Mouse (Mus musculus): ENCODE results near the gene Stx1a. TPM values are rescaled to one million over a fixed set of nuclear protein-coding genes. Genes with fewer than 3 reads are reported as not detected.

Gene Stx1a
- total RNA-seq, 2 experiments from 2014 or later, result 157 to 160 TPM

DNA sequence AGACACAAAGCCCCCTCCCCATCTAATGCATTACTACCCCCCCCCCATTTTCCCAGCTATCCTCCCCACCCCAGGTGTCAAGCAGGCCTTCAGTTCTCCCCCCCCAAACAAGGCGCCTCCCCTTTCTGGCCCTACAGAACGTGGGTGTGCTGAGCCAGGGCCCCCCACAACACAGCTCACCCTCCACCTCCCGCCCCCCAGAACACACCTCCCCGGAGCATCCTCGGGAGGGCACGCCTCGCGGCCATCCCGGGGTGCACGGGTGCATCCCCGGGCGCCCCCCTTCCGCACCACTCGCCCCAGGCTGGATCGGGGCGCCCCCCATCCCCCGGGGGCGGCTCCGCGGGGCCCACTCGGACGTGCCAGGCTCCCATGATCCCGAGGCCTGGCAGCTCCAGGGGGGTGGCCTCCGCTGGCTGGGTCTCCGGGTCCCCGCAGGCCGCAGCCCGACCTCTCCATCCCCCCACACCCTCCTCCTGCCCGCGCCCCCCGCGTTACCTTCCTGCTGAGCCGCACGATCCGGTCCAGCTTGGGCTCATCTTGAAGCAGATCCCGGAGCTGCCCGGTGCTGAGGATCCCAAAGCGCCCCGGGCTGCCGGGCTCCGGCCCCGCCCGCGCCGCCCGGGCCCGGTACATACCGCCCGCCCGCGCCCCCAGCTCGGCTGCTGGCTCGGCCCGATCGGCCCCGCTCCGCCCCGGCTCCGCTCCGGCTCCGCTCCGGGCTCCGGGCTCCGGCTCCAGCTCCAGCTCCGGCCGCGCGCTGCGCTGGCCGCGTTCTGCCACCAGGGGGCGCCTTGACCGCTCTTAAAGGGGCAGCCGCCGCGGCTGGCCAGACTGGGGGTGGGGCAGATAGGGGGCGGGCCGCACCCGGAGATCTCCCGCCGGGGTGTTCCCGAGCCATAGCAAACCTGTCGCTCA is 54.5 kb downstream of the Stx1a start, which contains the start of gene Vps37d:
Gene Vps37d, minus strand, starts transcription at position 703 of the 918 bp plus-strand sequence.
- DNase-seq (ENCODE audit: low spot score in 2 of 2), result peak; percentile 93 to 94

DNA sequence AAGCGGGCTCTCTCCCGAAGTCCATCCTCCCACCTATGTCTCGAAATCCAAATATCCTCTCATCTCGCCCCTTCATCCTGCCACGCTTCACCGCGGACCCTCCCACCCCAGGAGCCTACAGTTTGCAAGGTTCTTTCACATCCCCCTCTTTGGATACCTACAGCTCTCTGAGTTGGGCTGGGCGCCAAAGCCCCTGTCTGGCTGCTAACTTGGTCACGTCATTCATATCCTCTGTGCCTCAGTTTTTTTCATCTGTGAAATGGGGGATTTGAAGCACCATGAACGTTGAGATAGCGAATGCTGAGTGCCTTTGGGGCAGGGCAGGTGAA is 55.2 kb downstream of the Stx1a start:
- no peak for DNase-seq (ENCODE audit: low spot score in 2 of 2)

DNA sequence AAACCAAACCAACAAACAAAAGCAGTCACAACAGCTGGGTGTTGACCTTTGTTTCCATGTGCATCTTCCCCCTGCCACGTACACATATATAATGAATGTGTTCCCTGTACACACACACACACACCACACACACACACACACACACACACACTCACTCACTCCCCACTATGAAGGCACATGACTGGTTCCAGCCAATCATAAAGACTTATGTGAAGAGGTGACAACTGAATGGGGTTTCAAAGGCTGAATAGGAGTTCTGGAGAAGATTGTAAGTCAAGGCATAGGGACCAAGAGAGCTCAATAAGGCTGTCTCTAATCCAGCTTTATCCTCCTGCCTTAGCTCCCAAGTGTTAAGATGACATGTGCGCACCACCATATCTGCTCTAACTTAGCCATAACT is 56.3 kb downstream of the Stx1a start:
- no peak for DNase-seq (ENCODE audit: low spot score in 2 of 2)

DNA sequence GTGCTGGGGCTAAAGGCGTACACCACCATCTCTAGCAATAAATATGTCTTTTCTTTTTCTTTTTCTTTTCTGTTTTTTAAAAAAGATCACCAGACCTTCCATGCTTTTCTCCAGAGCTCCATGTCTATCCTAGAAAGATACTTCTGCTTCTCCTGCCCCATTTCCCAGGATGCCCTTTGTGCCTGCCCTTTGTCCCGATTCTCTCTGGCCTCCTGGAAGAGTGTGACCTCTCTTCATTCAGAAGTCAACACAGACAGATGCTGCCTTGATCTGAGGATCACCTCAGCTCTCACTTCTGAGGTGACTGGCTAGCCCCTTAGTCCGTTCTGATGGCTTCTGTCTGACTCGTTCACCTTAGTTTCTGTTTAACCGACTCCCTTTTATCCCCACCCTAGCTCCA is 57.3 kb downstream of the Stx1a start:
- no peak for DNase-seq (ENCODE audit: low spot score in 2 of 2)

DNA sequence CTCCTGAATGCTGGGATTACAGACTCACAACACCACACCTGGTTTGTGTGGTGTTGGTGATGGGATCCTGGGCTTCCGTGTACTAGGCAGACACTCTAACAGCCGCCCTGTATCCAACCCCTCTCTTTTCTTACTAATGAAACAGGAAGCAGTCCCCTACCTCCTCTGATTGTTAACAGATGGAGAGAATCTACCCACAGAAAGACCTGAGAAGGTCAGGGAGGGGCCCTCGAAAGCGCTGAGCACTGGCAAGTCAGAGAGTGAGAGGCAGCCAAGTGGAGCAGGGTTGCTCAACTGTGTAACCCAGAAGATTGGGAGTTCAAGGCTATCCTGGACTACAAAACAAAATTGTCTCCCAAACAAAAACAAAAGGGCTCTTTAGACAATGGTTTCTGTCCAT is 63.6 kb downstream of the Stx1a start:
- DNase-seq (ENCODE audit: low spot score in 2 of 2), result no peak

DNA sequence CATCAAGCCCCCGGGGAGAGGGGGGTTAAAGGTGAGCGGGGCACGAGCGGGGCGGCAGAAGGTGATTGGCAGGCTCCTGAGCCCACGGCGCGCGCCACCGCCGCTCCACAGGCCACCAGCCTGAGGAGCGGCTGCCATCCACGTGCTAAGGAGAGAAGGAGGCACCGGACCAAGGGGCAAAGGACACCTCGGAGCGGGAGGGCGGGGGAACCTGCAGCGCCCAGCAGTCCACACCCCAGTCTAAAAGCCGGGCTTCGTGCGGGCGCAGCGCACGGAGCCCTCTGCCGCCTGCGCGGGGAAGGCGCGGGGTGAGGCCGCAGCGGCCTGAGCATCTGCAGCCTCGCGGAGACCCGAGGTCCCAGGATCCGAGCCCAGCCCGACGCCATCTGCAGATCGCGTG is 66.4 kb downstream of the Stx1a start, which contains the start of gene Mlxipl:
Gene Mlxipl, plus strand, starts transcription at position 238 of the 400 bp plus-strand sequence.
- no peak for DNase-seq (ENCODE audit: low spot score in 2 of 2)

Other genes starting within 250 kb of the Stx1a start
- not detected for gene Tmem270, start 116.7 kb upstream of the Stx1a start, total RNA-seq (2021)
- not detected for gene Cldn13, start 108.0 kb upstream of the Stx1a start, total RNA-seq (2021)
- 10 to 100 TPM; 14.6 to 16.5 TPM for gene Mettl27, start 91.1 kb upstream of the Stx1a start, total RNA-seq (2021)
- not detected for gene Cldn4, start 76.5 kb upstream of the Stx1a start, total RNA-seq (2021)
- gene Cldn3, start 37.3 kb upstream of the Stx1a start, total RNA-seq (2021), result 1 to 10 TPM; 2.0 to 2.7 TPM
- 10 to 100 TPM; 39.3 to 40.4 TPM for gene Abhd11, start 14.3 kb upstream of the Stx1a start, total RNA-seq (2021)
- 10 to 100 TPM; 37.0 to 37.4 TPM for gene Dnajc30, start 40.7 kb downstream of the Stx1a start, total RNA-seq (2021)
- 10 to 100 TPM; 49.4 to 51.6 TPM for gene Bud23, start 41.5 kb downstream of the Stx1a start, total RNA-seq (2021)
- gene Vps37d, start 54.8 kb downstream of the Stx1a start, total RNA-seq (2021), result 10 to 100 TPM; 27.5 to 28.2 TPM
- 1 to 10 TPM; 3.2 to 5.8 TPM for gene Mlxipl, start 66.4 kb downstream of the Stx1a start, total RNA-seq (2021)
- gene Tbl2, start 126.2 kb downstream of the Stx1a start, total RNA-seq (2021), result 10 to 100 TPM; 24.5 to 26.2 TPM
- gene Bcl7b, start 144.8 kb downstream of the Stx1a start, total RNA-seq (2021), result 10 to 100 TPM; 34.1 to 38.3 TPM
- gene Baz1b, start 163.8 kb downstream of the Stx1a start, total RNA-seq (2021), result 10 to 100 TPM; 54.6 to 55.2 TPM
- gene Fzd9, start 227.7 kb downstream of the Stx1a start, total RNA-seq (2021), result 10 to 100 TPM; 11.0 to 12.3 TPM

Measured in layer of hippocampus, postnatal 14 days (tissue).